Mouse (Mus musculus) spleen, postnatal 4 days (tissue): Measurements from ENCODE around the gene Ankrd33b.

Experiments
- DNase-seq, 2 experiments: peaks; one replicate each; pipeline ENCODE4 v3.0.0; 2022; ENCODE audit warnings: low spot score in 2 of 2

Gene Ankrd33b

DNA sequence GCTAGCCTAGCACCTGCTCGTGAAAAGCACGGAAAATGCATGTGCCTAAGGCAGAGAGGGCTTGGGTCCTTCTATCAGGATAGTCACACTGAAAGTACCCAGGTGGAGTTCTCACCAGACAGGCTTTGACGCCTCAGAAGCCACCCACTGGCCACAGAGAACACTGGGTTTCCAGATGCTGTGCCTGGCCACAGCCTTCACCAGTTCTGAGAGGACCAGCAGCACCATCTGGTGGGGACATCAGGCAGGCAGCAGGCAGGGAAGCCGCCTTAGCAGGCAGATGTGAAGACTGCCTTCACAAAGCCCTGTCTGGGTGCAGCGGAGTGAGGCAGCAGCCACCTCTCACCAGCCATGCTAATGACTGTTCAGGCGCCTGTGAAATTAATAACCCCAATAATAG is 102.7 kb downstream of the Ankrd33b start:
- DNase-seq: peak; percentile 42 to 75

DNA sequence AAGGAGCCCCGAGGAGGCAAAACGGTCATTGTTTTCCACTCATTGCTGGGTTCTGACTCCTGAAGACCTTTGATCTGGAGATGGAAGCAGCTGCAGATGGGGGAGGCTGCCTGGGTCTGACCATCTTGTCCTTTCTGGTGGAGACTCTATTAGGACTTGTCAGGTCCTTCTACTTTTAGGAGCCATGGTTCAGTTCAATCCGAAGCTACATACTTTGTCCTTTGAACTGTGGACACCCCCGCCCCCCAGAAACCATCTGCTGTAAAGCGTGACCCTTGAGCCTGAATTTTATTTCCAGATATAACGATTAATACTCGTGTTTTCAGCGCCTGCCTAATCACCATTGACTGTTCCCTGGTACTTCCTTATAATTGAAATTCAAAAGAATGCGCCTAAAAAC is 105.2 kb downstream of the Ankrd33b start:
- no peak for DNase-seq

DNA sequence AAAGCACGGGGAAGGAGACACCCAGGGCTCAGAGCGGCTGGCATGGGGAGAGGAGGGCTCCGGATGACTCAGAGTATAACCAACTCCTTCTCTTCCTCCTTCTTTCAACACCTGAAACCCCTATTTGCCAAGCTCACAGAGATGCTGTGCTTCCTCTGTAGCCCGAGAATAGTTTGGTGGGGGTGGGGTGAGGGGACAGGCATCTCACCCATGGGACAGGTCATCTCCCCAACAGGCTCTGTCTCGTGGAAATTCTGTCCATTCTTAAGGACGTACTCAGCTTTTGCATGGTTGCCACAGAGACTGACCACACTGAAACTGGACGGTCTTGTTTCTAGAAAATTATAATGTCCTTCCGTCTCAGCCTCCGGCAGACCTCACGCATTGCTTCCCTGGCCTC is 106.4 kb downstream of the Ankrd33b start:
- DNase-seq: no peak

DNA sequence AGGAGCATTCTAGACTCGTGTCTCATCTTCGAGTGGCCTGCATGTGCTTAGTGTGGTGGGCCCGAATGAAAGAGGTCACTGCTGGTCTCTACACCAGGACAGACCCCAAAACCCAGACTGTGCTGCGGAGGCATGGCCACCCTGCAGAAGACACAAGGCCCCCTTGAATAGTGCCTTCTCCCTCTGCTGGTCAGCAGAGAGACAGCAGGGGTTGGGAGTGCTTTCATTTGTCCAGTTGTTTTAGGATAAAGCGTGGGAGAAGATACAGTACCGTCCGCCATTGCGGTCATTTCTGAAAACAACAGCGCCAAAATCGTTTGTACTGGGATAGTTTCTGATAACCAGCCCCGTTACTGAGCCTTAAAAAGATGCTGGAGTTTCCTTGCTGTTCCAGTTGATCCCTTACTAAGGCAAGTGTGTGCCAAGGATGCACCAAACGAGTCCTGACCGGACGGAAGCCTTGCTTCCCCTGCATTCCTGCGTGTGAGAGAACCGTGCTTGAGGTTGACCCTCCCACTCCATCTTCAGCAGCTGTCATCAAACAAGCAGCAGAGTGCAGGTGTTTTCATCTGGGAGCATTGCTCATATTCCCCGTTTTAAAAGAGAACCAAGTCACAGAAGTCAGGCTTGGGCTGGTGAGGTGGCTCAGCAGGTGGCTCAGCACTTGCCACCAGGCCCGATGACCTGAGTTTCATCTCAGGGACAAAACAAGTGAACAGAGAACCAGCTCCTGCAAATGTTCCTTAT is 108.7 kb downstream of the Ankrd33b start:
- no peak for DNase-seq

DNA sequence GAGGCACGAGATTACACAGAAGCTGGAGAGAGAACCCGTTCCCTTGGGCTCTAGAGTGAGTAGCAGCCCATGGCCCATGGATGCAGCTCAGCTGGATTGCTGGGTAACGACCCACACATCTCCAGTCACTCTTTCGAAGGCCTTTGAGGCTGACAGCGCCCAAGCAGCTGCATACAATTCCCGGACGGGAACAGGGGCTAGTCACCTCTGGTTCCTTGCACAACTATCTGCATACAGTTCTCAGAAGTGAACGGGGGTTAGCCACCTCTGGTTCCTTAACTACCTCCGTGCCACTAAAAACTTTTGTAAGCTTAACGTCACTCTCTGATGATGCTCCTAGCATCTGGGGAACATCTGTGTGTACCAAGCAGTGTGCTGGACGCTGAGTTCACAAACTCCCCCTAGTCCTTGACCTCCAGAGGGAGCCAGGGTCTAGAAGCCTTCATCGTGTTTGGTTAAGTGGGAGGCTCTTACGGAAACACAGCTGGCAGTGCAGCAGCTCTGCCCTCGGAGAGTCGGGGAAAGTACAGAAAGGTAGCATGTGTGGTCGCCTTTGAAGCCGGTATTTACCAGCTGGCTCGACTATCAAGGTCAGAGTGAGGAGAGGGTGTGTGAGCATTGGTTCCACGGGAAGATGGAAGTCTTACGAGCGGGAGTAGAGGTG is 109.4 kb downstream of the Ankrd33b start:
- DNase-seq: no peak

DNA sequence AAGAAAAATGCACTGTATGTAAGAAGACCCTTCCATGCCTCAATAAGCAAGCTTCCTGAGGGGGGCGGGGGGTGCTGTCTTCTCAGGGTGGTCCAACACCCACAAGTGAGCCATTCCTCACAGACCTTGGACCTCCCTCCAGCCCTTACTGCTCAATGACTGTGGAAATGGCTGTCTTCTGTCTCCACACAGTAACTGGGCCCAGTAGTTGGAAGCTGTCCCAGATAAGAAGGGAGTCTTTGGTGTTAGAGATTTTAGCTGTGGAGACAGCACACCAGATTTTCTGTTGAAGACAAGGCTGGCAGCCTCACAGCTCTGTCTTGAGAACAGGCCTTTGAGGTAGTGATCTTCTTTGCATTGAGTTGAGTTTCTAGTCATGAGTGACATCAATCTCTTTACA is 110.2 kb downstream of the Ankrd33b start:
- no peak for DNase-seq

DNA sequence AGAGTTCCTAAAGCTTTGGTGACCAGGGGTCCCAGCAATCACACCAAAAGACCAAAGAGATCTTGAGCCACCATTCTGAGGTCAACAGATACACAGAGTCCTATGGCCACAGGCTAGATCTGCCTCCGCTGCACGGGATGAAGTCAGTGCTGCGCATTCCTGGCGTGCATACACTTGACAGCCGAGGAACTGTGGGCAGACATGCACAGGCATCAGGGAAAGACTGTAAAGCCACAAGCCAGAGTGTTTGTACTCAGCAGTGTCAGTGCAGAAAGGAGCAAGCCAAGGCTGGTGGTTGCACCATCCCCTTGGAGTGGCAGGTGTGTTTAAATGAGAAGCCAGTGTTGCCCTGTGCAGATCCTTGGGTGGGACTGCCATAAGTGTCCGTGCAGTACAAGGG is 111.8 kb downstream of the Ankrd33b start:
- no peak for DNase-seq

DNA sequence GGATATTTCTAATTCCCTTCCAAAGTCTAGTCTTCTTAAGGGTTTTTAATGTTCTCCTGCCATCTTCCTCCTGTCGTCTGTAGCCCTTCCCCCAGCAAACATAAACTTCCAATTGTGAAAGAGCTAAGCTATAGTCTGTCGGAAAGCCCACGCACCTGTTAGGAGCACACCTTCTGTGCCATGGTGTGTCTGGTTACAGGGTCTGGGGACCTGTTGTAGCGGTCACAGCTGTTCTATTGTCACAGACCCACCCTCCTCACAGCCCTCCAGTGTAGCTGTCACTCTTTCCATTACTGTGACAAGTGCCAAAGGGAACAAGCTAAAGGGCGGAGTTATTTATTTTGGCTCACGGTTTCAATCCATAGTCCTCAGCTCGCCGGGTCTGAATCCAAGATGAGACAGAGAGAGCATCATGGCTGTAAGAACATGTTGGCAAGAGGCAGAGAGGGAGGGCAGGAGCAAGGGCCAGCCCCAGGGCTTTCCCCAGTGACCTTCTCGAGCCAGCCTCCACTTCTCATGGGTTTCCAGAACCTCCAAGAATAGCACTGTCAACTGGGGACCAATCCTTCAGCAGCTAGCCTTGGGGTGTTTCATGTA is 112.5 kb downstream of the Ankrd33b start:
- no peak for DNase-seq

DNA sequence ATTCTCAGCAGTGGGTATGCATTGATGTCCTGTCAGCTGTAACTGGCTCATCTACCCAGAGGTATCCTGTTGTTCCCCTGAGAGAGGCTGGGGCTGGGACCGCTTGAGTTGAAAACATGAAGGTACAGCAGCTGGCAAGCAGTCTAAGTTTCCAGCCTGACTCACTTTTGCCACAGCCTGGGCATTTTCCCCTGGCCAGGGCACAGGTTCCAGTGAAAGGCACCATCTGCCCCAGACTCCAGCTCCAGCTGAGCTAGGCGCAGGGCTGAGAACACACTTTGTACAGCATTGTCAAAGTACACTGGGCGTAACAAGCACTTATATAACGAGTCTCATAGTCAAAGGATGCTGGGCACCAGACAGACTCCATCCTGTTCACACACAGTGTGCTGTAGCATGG is 113.6 kb downstream of the Ankrd33b start:
- DNase-seq: no peak

DNA sequence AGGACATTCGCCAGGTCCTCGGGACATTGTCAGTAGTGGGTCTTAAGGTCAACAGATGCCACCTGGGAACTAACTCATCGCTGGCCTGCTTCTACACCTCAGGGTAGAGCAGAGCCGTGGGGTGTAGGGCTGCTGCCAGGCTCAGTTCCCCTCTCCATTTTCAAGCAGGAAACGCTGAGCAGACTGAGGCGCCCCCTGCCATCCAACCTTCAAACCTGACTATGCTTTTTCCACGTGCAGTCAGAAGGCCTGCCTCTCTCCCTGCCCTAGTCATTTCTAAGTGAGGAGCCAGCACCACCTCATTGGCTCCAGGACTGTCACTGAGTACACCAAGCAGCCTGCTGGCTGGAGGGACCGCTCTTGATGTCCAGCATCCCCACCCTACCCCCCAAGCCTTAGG is 114.1 kb downstream of the Ankrd33b start:
- DNase-seq: no peak

DNA sequence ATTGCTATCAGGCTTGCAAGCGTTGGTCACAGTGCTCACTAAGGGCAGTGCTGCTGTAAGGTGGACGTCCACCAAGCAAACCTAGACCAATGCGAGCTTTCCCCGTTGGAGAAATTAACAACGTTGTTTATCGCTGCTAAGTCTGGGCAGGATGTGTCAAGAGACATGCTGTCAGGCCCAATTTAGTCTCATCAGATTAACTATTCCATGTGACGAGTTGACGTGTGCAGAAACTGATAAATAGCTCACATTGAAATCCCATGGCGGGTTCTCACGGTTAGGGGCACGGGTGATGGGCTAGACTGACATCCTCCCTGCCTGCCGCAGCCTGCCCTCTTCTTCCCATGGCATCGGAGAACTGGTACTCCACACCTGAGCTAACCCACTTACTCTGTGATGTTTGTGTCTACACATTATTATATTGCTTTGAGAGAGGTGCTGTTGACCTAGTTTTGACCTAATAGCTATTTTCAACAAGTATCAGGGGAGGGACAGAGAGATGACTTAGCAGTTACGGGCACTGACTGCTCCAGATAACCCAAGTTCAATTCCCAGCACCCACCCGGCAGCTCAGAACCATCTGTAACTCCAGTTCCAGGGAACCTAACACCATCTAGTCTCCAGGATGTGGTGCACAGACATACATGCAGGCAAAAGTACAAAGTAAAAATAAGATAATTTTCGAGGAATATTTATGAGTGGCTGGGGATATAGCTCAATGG is 114.8 kb downstream of the Ankrd33b start:
- no peak for DNase-seq

DNA sequence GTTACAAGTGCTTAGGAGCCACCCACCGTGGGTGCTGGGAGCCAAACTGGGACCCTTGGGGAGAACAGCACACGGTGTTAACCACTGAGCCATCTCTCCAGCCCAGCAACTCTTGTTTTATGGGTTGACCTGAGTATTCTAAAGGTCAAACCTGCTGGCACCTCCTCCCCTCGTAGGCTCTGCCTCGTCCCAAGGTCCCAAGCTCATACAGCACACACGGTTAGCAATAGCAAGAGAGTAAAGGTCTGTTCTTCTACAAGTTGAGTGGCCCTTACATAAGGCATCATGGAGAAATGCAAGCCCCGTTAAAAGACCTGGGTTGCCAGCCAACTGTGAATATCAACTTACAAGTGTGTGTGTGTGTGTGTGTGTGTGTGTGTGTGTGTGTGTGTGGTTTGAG is 116.3 kb downstream of the Ankrd33b start:
- DNase-seq: no peak

DNA sequence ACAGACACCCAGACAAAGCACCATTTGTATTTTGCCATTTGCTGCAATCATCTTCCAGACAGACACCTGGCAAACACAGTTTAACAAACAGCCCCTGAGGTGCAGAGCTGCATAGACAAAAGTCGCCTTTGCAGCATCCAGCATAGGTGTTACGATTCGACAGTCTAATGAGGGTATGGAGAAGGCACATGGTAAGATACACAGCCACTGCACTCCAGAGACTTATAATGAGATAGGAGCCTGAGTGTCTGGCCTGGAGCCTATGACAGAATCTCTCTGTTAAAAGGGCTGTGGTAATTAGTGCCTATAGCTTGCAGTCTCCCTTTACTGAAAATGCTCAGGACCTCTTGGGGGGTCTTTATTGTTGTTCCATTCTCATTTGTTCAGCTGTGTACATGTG is 116.8 kb downstream of the Ankrd33b start:
- no peak for DNase-seq

DNA sequence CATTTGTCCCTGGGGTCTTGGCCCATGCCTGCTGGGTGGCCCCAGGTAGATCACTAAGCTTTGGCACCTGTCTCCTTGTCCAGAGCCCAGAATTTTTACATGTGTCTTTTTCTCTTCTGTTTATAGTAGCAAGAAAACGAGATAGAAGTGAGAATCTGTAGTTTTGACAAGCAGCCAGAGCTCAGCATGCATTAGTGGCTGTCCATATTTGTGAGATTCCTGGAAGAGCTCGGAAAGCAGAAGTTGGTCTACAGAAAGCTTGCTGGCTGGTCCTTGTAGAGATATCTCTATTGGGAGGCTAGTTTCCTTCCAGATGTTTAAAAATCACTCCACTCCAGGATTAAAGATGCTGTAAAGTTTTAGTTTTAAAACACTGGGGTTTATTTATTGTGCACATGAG is 117.5 kb downstream of the Ankrd33b start:
- no peak for DNase-seq

DNA sequence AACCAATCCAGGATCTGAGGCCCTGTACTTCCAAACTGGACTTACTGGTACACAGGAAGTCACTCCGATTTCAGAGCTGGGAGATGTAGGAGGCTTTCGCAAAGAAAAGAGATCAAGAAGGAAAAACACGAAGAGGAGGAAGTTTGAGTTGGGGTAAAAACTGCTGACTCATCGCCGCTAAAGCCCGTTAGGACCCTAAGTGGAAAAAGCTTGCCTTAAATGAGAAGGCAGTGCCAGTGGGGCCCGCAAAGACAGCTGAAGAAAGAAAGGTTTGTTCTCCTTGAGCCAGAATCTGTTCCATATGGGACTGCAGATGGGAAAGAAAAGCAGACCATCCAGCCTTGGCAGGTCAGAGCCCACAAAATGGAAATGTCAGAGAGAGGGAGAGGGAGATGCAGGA is 118.6 kb downstream of the Ankrd33b start:
- DNase-seq: no peak

DNA sequence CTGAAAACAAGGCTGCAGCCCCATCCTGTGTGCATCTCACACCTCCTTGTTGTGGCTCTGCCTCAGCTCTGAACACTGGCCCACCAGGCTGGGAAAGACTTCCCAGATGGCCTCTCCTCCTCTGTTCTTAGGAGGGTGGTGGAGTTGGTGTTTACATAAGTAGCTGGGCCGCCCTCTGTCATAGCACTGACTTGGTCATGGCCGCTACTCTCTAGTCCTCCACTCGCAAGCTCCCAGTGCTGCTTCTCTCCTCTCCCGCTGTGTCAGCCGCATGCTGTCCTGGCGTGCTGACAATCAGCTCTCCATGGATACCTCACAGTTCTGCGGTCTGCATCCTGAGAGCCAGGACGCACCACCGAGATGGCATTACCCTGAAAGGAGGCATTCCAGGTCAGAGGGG is 120.5 kb downstream of the Ankrd33b start:
- DNase-seq: no peak

DNA sequence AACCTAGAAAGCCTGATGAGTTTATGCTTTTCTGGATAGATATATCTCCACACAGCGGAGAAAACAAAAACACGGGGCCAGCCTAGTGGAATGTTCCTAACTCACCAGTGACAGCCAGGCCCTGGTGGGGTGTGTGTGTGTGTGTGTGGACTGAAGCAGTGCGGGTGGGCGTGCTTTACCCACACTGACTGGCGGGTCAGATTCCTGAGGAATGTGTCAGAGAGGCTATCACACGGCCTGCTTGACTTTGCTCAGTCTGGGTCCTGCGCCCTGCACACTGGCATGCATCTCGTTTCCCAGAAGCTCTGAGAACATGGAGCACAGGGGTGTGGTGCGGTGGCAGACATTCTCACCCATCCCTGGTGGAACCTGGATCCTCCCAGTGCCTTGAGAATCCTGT is 121.6 kb downstream of the Ankrd33b start:
- DNase-seq: no peak

DNA sequence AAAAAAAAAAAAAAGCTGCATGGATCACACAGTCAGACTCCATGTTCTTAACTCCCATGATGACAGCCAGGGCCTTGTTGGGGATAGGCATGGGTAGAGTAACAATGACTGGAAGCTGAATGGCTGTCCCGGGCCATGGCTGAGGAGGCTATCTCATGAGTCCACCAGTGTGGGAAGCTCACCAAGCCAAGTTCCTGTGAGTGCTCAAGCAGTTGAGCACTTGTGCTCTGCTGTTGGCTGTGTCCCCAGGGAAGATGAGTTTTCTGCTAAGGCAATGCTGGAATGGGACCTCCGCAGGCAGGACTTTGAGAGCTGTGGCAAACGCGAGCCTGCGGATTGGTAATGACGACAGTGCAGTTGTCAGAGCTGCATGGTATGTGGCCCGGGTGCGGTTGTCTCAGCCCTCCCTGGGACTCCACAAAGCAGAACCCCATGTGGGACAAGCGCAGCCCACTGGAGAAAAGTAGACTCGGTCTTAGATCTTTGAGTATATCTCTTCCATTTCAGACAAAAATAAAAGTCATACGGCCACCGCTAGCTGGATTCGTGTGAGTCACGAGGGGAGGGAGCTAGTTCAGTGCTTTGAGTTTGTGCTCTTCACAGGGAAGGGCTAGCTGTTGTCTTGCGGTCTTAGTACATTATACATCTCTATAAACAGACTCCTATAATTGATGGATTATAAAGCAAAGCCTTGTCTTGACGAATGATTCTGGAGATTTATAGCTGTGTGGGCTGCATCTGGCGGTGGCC is 122.7 kb downstream of the Ankrd33b start:
- no peak for DNase-seq

DNA sequence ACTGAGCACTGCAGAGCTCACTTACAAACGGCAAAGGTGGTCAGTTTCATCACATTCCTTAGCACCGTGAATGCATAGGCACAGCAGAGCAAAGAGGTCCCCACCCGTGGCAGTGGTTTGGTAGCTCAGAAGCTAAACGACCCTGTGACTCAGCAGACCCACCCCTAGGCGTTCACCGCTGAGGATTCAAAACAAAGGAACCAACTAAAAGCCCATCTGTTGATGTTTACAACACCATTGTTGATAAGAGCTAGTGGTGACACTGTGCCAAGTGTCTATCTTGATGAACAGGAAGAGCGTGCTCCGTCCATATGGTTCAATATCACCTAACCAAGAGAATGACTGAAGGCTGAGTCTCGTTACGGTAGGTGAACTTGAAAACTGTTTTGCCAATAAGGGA is 124.3 kb downstream of the Ankrd33b start:
- DNase-seq: no peak
